Mouse (Mus musculus): ENCODE data around the gene Olfr460. TPM values are rescaled to one million over a fixed set of nuclear protein-coding genes. Genes with fewer than 3 reads are reported as not detected.
"Not testable (repeated sequence)": the region's sequence is repeated elsewhere in the genome, so short reads cannot be mapped to it uniquely, and the experiment has no call there.

Olfr460 gene
- polyA plus RNA-seq, 1 experiment: not detected

DNA sequence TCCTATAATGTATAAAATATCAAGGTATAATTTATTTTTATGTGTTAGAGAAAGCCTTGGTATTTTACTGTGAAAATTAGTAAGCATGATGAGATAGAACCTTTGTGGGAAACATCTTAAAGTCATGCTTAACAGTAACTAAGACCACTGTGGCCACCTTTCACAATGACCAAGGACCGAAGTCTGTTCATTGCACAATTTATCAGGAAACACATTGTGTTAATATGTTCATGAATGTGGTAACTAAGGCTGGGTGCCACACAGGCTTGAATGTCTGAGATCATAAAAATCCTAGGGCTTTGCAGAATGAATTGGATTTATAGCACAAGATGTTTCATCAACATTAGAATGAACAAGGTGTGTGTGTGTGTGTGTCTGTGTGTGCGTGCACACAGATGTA, 19.1 kb downstream of the Olfr460 start:
- Histone ChIP-seq H3K4me1 (ENCODE audit: control insufficient read depth, insufficient read depth, insufficient read length) (no peaks in the 10 kb centered on the region), H3K4me3 (ENCODE audit: extremely low read depth, insufficient read depth, insufficient read length) (no peak overlapping the region), H3K27ac (ENCODE audit: insufficient read depth, low read length) (no peak overlapping the region), H3K36me3 (ENCODE audit: control insufficient read depth, insufficient read depth, low read length) (no peaks in the 10 kb centered on the region), H3K27me3 (ENCODE audit: control insufficient read depth, insufficient read depth, low read length) (no peaks in the 10 kb centered on the region)
- TF ChIP-seq CTCF (IDR thresholded peaks at IDR 0.05; ENCODE audit: extremely low read depth, insufficient read depth, insufficient read length, insufficient replicate concordance) (no peak), POLR2A (IDR thresholded peaks at IDR 0.05; ENCODE audit: low read depth, low read length) (no peak)
- DNase-seq (ENCODE audit: low read depth in 1 of 2, low spot score in 2 of 2): no peak
- WGBS: 89% methylated on average over 2 of the region's 2 CpGs

DNA sequence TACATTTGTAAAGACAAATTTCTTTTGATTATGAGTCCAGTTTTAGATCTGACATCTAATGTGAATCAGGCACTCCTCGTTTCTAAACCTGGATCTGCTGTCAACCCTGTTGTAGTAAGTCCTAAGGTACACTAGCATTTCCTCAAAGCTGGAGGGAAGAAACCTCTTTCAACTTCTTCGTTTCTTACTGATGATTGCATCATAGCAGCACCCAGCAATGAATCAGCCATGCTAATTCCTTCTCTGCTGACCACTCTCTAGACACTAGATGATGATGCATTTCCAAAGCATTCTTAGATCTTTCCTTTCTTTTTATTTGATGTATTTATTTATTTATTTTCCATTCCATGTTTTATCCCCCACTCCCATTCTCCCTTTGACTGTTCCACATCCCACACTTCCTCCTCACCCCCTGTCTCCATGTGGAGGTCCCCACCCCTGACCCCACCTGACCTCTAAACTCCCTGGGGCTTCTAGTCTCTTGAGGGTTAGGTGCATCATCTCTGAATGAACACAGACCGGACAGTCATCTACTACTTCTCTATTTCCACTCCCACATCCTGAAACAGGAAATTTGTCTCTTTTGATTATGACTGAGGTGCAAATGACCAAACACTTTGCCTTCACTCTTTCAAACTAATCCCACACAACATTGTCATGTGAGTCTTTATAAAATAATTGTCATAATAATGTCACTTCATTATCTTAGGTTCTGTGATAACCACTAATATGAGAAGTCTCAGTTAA, 25.7 kb downstream of the Olfr460 start:
- WGBS: 15% methylated on average over 3 of the region's 3 CpGs
- Histone ChIP-seq H3K4me3 (ENCODE audit: extremely low read depth, insufficient read depth, insufficient read length) (no peak overlapping the region), H3K27ac (ENCODE audit: insufficient read depth, low read length) (no peak overlapping the region), H3K4me1 (ENCODE audit: control insufficient read depth, insufficient read depth, insufficient read length) (no peaks in the 10 kb centered on the region), H3K36me3 (ENCODE audit: control insufficient read depth, insufficient read depth, low read length) (no peaks in the 10 kb centered on the region), H3K27me3 (ENCODE audit: control insufficient read depth, insufficient read depth, low read length) (no peaks in the 10 kb centered on the region)
- no peak for TF ChIP-seq CTCF (IDR thresholded peaks at IDR 0.05; ENCODE audit: extremely low read depth, insufficient read depth, insufficient read length, insufficient replicate concordance)
- TF ChIP-seq POLR2A (IDR thresholded peaks at IDR 0.05; ENCODE audit: low read depth, low read length): no peak
- DNase-seq (ENCODE audit: low read depth in 1 of 2, low spot score in 2 of 2): no peak

DNA sequence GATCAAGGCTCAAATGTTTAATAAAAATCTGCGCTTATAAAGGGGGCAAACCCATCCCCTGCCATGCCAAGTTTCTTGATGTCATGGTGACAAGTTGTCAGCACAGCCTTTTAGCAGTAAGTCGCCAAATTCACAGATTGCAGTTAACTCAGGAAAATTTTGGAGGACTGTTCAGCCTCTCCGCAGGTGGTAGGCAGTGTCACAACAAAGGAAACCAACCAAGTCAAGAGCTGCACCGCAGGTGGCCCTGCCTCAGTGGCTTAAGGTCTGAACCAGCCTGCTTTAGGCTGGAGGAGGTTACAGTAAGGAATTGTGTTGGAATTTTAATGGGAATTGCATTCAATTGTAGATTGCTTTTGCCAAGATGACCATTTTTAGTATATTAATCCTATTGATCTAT, 29.3 kb downstream of the Olfr460 start:
- not testable (repeated sequence) for H3K27ac ChIP-seq (ENCODE audit: insufficient read depth, low read length); H3K36me3 ChIP-seq (ENCODE audit: control insufficient read depth, insufficient read depth, low read length); DNase-seq (ENCODE audit: low read depth in 1 of 2, low spot score in 2 of 2); H3K4me1 ChIP-seq (ENCODE audit: control insufficient read depth, insufficient read depth, insufficient read length); H3K27me3 ChIP-seq (ENCODE audit: control insufficient read depth, insufficient read depth, low read length); H3K4me3 ChIP-seq (ENCODE audit: extremely low read depth, insufficient read depth, insufficient read length)
- WGBS: 63% methylated on average over 4 of the region's 4 CpGs

DNA sequence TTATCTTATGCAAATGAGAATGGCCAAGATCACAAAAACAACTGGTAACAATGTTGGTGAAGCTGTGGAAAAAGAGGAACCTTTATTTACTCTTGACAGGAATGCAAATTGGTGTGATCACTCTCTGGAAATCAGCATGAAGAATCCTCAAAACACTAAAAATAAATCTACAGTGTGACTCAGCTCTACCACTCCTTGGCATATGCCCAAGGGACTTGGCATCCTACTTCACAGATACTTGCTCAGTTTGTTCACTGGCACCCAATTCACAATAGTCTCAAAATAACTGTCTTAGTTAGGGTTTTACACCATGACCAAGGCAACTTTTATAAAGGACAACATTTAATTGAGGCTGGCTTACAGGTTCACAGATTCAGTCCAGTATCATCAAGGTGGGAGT, 38.1 kb downstream of the Olfr460 start:
- DNase-seq (ENCODE audit: low read depth in 1 of 2, low spot score in 2 of 2): no peak
- TF ChIP-seq CTCF (IDR thresholded peaks at IDR 0.05; ENCODE audit: extremely low read depth, insufficient read depth, insufficient read length, insufficient replicate concordance) (no peak), POLR2A (IDR thresholded peaks at IDR 0.05; ENCODE audit: low read depth, low read length) (no peak)
- no peak overlapping the region for H3K27ac ChIP-seq (ENCODE audit: insufficient read depth, low read length)
- H3K36me3 ChIP-seq (ENCODE audit: control insufficient read depth, insufficient read depth, low read length): no peaks in the 10 kb centered on the region
- H3K4me3 ChIP-seq (ENCODE audit: extremely low read depth, insufficient read depth, insufficient read length): no peak overlapping the region
- no peaks in the 10 kb centered on the region for H3K4me1 ChIP-seq (ENCODE audit: control insufficient read depth, insufficient read depth, insufficient read length)
- H3K27me3 ChIP-seq (ENCODE audit: control insufficient read depth, insufficient read depth, low read length): no peaks in the 10 kb centered on the region

DNA sequence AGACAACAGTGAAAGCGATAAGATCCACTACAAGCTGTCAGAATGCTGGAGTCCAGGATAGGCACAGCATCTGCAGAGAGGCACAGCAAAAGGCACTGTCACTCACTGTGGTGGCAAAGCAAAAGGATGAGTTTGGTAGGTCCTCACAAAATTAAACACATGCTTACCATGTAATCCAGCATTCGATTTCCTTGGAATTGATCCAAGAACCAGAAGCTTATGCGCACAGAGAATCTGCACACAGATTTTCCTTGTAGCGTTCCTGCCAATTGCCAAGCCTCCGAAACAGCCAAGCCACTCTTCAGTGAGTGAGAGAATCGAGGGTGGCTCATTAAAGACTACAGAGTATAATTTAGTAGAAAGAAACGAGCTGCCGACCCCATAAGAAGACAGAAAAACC, 41.0 kb downstream of the Olfr460 start:
- Histone ChIP-seq H3K4me3 (ENCODE audit: extremely low read depth, insufficient read depth, insufficient read length) (no peak overlapping the region), H3K4me1 (ENCODE audit: control insufficient read depth, insufficient read depth, insufficient read length) (no peaks in the 10 kb centered on the region), H3K27me3 (ENCODE audit: control insufficient read depth, insufficient read depth, low read length) (no peaks in the 10 kb centered on the region), H3K27ac (ENCODE audit: insufficient read depth, low read length) (no peak overlapping the region), H3K36me3 (ENCODE audit: control insufficient read depth, insufficient read depth, low read length) (no peaks in the 10 kb centered on the region)
- DNase-seq (ENCODE audit: low read depth in 1 of 2, low spot score in 2 of 2): no peak
- WGBS: 87% methylated on average over 8 of the region's 8 CpGs
- TF ChIP-seq CTCF (IDR thresholded peaks at IDR 0.05; ENCODE audit: extremely low read depth, insufficient read depth, insufficient read length, insufficient replicate concordance) (no peak), POLR2A (IDR thresholded peaks at IDR 0.05; ENCODE audit: low read depth, low read length) (no peak)

DNA sequence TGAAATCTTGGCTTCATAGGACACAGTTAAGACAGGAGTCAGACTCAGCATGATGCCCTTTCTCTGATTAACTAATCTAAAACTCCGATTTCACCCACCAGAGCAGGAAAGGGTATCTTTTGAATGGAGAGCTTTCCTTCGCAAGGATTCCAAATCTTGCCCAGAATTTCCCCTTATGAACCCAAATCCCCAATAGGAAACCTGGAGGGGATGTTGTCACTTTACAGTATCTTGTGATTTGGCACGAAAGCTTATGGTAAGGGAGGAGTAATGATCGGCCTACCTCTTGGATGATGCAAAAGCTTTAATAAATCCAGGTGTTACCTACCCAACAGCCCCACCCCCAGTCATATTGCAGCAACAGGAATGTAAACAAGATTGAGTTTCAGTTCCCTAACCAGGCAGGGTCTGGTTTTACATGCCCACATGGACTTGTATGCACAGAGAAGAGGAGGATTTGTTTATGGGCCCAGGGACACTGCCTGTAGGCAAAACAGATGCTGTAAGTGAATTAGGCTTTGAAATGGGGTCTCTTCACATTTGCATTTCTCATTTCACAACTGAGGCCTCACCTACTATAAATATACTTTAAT, 44.1 kb downstream of the Olfr460 start, which contains the start of gene Tas2r138:
Tas2r138 (minus strand) TSS at position 51 of the 593 bp plus-strand sequence.
- WGBS: 89% methylated on average over 4 of the region's 4 CpGs

DNA sequence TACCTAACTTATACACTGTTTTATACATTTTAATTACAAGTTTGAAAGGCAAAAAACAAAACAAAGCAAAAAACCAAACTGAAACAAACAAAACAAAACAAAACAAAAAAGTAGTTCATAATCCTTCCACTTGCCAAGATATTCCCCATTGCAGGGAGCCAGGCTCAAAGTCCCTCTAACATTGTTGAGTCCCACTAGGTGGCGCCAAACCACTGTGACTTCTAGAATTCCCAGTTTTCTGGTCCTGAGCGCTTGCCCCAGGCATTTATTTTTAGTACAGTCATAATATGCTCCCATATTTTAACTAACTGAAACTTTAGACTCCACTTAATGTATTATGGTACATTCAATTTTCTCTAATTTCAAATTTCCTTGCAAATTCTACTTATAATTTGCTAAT, 48.7 kb downstream of the Olfr460 start:
- 8% methylated on average over 2 of the region's 2 CpGs for WGBS
- TF ChIP-seq CTCF (IDR thresholded peaks at IDR 0.05; ENCODE audit: extremely low read depth, insufficient read depth, insufficient read length, insufficient replicate concordance) (peak; percentile 42; the same call in 1 of the 2 replicates), POLR2A (IDR thresholded peaks at IDR 0.05; ENCODE audit: low read depth, low read length) (no peak)
- no peak for DNase-seq (ENCODE audit: low read depth in 1 of 2, low spot score in 2 of 2)
- Histone ChIP-seq H3K4me1 (ENCODE audit: control insufficient read depth, insufficient read depth, insufficient read length) (no peaks in the 10 kb centered on the region), H3K36me3 (ENCODE audit: control insufficient read depth, insufficient read depth, low read length) (no peaks in the 10 kb centered on the region), H3K27me3 (ENCODE audit: control insufficient read depth, insufficient read depth, low read length) (no peaks in the 10 kb centered on the region), H3K4me3 (ENCODE audit: extremely low read depth, insufficient read depth, insufficient read length) (no peak overlapping the region), H3K27ac (ENCODE audit: insufficient read depth, low read length) (no peak overlapping the region)

More for the DNA sequence above, 44.1 kb downstream of the Olfr460 start, which contains the start of gene Tas2r138:
- no peaks in the 10 kb centered on the region for H3K4me1 ChIP-seq (ENCODE audit: control insufficient read depth, insufficient read depth, insufficient read length)
- TF ChIP-seq CTCF (IDR thresholded peaks at IDR 0.05; ENCODE audit: extremely low read depth, insufficient read depth, insufficient read length, insufficient replicate concordance) (no peak), POLR2A (IDR thresholded peaks at IDR 0.05; ENCODE audit: low read depth, low read length) (no peak)
- no peaks in the 10 kb centered on the region for H3K36me3 ChIP-seq (ENCODE audit: control insufficient read depth, insufficient read depth, low read length)
- no peak for DNase-seq (ENCODE audit: low read depth in 1 of 2, low spot score in 2 of 2)
- H3K4me3 ChIP-seq (ENCODE audit: extremely low read depth, insufficient read depth, insufficient read length): no peak within 1 kb of the TSS
- H3K27me3 ChIP-seq (ENCODE audit: control insufficient read depth, insufficient read depth, low read length): no peaks in the 10 kb centered on the region
- no peak within 1 kb of the TSS for H3K27ac ChIP-seq (ENCODE audit: insufficient read depth, low read length)

Other genes with a start within 250 kb of the Olfr460 start
- 5.1 and 5.3 TPM in 2 replicates for gene Agk, start 244.3 kb upstream of the Olfr460 start, polyA plus RNA-seq (2012; rRNA removed)
- 3.6 and 4.7 TPM in 2 replicates for gene E330009J07Rik, start 133.4 kb upstream of the Olfr460 start, polyA plus RNA-seq (2012; rRNA removed)
- not detected in 2 replicates for gene Wee2, start 130.4 kb upstream of the Olfr460 start, polyA plus RNA-seq (2012; rRNA removed)
- gene Ssbp1, start 98.1 kb upstream of the Olfr460 start, polyA plus RNA-seq (2012; rRNA removed): 7.2 and 8.5 TPM in 2 replicates
- not detected in 2 replicates for gene Tas2r137, start 78.3 kb upstream of the Olfr460 start, polyA plus RNA-seq (2012; rRNA removed)
- not detected in 2 replicates for gene Tas2r108, start 76.0 kb upstream of the Olfr460 start, polyA plus RNA-seq (2012; rRNA removed)
- not detected in 2 replicates for gene Prss37, start 50.0 kb upstream of the Olfr460 start, polyA plus RNA-seq (2012; rRNA removed)
- not detected in 2 replicates for gene Olfr461, start 14.4 kb upstream of the Olfr460 start, polyA plus RNA-seq (2012; rRNA removed)
- gene Clec5a, start 16.3 kb downstream of the Olfr460 start, polyA plus RNA-seq (2012; rRNA removed): 0.18 and 0.34 TPM in 2 replicates
- gene Tas2r138, start 43.8 kb downstream of the Olfr460 start, polyA plus RNA-seq (2012; rRNA removed): not detected in 2 replicates
- 0.14 and 0.18 TPM in 2 replicates for gene Mgam, start 59.3 kb downstream of the Olfr460 start, polyA plus RNA-seq (2012; rRNA removed)

Measured in spleen, adult 2 months (tissue).